Mouse (Mus musculus) olfactory bulb, adult 2 months (tissue): ENCODE data around the gene Sfmbt1. TPM values are rescaled to one million over a fixed set of nuclear protein-coding genes. Genes with fewer than 3 reads are reported as not detected.
A peak's percentile ranks its signal among the peaks of the same experiment; 100 is the strongest.

Source experiments
- H3K27ac ChIP-seq: fragments of 200-500 bp; 2 replicates; pipeline ENCODE4 v1.5.1; 2012; ENCODE audit warnings: low read depth, low read length; ENCODE audit not compliant: insufficient read depth
- H3K4me1 ChIP-seq: fragments of 200-500 bp; 2 replicates; pipeline ENCODE4 v1.6.1; 2012; ENCODE audit warnings: low read length; ENCODE audit not compliant: control insufficient read depth, insufficient read depth
- H3K4me3 ChIP-seq: fragments of 200-500 bp; 2 replicates; pipeline ENCODE4 v1.5.1; 2012; ENCODE audit warnings: mild to moderate bottlenecking, low read depth, low read length, moderate library complexity; ENCODE audit not compliant: insufficient read depth
- CTCF ChIP-seq: fragments of 200-500 bp; IDR thresholded peaks from 2 replicates; pipeline ENCODE4 v1.5.1; 2012; ENCODE audit warnings: low read depth, mild to moderate bottlenecking, low read length, moderate library complexity; ENCODE audit not compliant: insufficient read depth
- POLR2A ChIP-seq: fragments of 200-500 bp; IDR thresholded peaks from 2 replicates; pipeline ENCODE4 v1.6.1; 2012; ENCODE audit warnings: mild to moderate bottlenecking, low read depth, low read length, moderate library complexity; ENCODE audit not compliant: insufficient read depth
- WGBS: fragments of 180-500 bp; shearing (Covaris S2); methylation state at CpG from one replicate; pipeline ENCODE4 v1.1.7; 2018; 5-methylcytosine and 5-hydroxymethylcytosine counted together
- polyA plus RNA-seq: library from polyadenylated mRNA; stranded (reverse); fragments of >200 nt; gene quantifications from 2 replicates; pipeline ENCODE4 v1.2.4, GENCODE M21; 2012; ENCODE audit warnings: low replicate concordance; ENCODE audit not compliant: missing spikeins, insufficient read depth, insufficient read length

The Sfmbt1 gene
- polyA plus RNA-seq, 1 experiment: not detected

DNA sequence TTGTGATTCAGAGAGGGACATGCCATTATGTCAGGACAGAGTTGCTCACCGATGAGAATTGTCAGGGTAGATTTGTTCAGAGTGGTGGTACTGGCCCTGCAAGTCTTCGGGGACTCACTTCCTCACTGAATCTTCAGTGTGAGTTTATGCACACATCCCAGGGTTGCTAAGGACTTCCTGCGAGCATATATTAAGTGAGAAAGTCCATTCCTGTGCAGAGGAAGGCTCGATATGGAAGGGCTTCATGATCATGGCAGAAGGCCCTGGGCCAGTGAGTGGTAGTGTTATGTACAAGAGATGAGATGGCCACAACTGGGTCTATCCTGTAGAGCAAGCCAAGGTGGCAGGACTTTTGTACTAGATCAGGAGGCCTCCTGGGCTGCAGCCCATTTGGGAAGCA, 112.8 kb downstream of the Sfmbt1 start:
- 75% methylated on average over 4 of the region's 4 CpGs for WGBS
- no peak overlapping the region for H3K4me3 ChIP-seq
- no peak for TF ChIP-seq POLR2A
- TF ChIP-seq CTCF: no peak

DNA sequence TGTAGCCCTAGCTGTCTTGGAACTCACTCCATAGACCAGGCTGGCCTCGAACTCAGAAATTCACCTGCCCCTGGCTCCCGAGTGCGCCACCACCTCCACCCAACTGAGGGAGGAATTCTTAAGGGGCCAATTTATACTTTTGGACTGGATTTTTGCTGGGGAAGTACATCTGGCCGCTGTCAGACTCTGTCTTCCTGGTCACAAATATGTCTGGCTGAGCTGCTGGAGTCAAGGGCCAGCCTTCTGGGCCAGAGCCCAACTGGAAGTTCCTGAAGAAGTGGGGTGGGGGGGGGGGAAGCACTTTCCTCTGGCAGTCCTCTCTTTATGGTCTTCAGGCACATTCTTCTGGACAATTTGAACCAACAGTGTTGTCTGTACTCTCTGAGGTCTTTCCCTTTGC, 113.4 kb downstream of the Sfmbt1 start:
- no peak for TF ChIP-seq CTCF
- TF ChIP-seq POLR2A: no peak
- no peak overlapping the region for H3K27ac ChIP-seq
- WGBS: 73% methylated on average over 4 of the region's 4 CpGs
- H3K4me3 ChIP-seq: no peak overlapping the region
- peaks cover 8% of the 10 kb centered on the region; the same call in 1 of the 2 replicates for H3K4me1 ChIP-seq

More for the DNA sequence above, 112.8 kb downstream of the Sfmbt1 start:
- peaks cover 8% of the 10 kb centered on the region; the same call in 1 of the 2 replicates for H3K4me1 ChIP-seq
- H3K27ac ChIP-seq: no peak overlapping the region

DNA sequence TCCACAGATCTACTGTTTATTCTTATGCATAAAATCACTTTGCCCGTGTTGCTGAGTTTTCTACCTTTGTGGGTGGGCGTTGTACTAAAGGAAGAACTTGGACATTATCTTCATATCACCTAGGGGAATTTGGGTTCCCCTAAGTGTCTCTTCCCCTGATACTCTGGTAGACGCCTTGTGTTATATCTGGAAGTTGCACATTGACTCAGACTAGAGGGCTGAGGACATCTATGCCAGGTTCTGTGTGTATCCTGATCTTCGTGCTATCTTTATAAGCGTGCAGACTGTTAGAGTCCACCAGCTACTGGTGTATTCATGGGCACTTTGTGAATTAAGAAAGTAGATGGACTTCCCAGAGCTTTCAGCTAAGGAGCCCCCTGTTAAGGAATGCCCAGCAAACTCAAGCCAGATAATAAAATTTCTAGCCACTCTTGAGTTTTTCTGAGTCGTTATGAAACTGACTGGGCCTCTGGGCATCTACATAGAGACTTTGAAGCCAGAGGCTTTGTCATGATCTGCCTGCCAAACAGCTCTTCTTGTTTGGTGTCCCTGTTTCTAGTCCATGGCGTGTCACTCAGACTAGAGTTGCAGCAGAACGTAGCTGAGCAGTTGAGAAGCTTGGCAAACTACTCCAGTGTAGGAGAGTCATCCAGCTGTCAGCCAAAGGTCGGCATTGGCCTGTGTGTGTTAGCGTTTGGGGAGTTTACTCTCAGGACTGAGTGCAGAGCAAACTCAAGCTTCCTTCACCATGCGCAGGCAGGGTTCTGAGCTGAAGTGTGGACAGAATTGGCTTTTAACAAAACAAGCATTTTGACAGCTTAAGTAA, 114.2 kb downstream of the Sfmbt1 start:
- no peak for TF ChIP-seq POLR2A
- no peak for TF ChIP-seq CTCF
- Histone ChIP-seq H3K4me1 (peaks cover 8% of the 10 kb centered on the region; the same call in 1 of the 2 replicates), H3K27ac (no peak overlapping the region; the same call in 1 of the 2 replicates), H3K4me3 (no peak overlapping the region)
- 64% methylated on average over 11 of the region's 11 CpGs for WGBS

- H3K4me1 ChIP-seq: peaks cover 9% of the 10 kb centered on the region
- no peak for TF ChIP-seq POLR2A
- WGBS: 92% methylated on average over 14 of the region's 14 CpGs
- H3K4me3 ChIP-seq: no peak overlapping the region
- no peak overlapping the region for H3K27ac ChIP-seq
Measured at GRCm38 (mm10) chr14:30837416-30837996, 122.9 kb downstream of the Sfmbt1 start.

- TF ChIP-seq POLR2A (no peak), CTCF (no peak)
- Histone ChIP-seq H3K27ac (peak overlapping the region; percentile 21; the same call in 1 of the 2 replicates), H3K4me1 (peaks cover 14% of the 10 kb centered on the region; the same call in 1 of the 2 replicates), H3K4me3 (no peak overlapping the region)
- WGBS: 79% methylated on average over 3 of the region's 3 CpGs
Measured at GRCm38 (mm10) chr14:30843701-30844100, 129.1 kb downstream of the Sfmbt1 start.

DNA sequence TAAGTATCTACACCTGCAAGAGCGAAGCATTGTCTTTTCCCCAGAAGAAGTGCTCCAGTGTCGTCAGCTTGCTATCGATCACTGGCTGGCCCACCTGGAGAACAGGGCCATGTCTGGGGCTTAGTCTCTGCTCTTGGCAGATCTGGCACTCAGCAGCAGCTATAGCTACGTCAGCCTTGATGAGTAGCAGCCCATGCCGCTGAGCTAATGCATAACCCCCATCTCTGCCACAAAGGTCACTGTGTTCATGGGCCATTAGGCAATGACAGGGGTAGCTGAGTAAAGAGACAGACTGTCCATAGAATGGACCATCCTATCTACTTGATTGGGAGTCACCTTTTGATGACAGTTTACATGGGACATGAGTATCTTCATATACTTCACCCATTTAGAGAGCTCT, 135.9 kb downstream of the Sfmbt1 start:
- 84% methylated on average over 5 of the region's 5 CpGs for WGBS
- TF ChIP-seq POLR2A (no peak), CTCF (no peak)
- H3K27ac ChIP-seq: no peak overlapping the region
- no peak overlapping the region for H3K4me3 ChIP-seq
- H3K4me1 ChIP-seq: no peaks in the 10 kb centered on the region

DNA sequence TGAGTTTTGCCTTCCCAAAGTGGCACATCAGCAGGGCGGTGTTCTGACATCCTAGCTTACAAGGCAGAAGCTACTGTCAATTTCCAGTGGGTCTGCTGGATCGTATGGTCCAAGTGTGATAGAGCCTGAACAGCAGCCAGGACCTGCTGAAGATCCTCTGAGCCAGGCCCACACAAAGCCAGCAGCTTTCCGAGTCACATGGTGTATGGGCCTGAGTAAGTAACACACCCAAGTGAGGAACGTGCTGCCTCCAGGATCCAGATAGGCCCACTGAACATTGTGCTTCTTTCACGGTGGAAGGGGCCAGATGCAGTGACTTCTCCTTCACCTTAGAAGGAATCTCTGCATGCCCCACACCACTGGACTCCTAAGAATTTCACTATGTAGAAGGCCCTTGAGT, 137.7 kb downstream of the Sfmbt1 start:
- H3K4me3 ChIP-seq: no peak overlapping the region
- no peak overlapping the region for H3K27ac ChIP-seq
- H3K4me1 ChIP-seq: no peaks in the 10 kb centered on the region
- TF ChIP-seq POLR2A (no peak), CTCF (no peak)
- WGBS: 88% methylated on average over 5 of the region's 5 CpGs

DNA sequence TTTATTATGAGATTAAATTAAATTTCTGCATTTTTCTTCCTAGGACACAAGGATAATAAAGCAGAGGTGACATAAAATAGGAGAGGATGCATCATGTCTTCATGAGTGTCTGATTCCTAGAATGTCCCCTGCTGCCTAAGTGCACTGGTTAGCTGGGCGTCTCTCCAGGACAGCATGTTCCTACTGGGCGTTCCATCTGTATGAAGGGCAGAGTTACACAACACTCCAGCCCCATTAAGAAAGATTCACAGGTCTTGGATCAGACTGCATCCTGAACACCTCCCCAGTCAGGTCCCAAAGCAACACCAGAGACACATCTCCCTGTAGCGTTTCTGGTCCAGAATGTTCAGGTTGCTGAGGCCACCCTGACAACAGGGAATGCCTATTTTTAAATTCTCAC, 140.7 kb downstream of the Sfmbt1 start:
- WGBS: 94% methylated on average over 3 of the region's 3 CpGs
- no peaks in the 10 kb centered on the region for H3K4me1 ChIP-seq
- TF ChIP-seq POLR2A (no peak), CTCF (no peak)
- H3K27ac ChIP-seq: no peak overlapping the region
- H3K4me3 ChIP-seq: no peak overlapping the region

DNA sequence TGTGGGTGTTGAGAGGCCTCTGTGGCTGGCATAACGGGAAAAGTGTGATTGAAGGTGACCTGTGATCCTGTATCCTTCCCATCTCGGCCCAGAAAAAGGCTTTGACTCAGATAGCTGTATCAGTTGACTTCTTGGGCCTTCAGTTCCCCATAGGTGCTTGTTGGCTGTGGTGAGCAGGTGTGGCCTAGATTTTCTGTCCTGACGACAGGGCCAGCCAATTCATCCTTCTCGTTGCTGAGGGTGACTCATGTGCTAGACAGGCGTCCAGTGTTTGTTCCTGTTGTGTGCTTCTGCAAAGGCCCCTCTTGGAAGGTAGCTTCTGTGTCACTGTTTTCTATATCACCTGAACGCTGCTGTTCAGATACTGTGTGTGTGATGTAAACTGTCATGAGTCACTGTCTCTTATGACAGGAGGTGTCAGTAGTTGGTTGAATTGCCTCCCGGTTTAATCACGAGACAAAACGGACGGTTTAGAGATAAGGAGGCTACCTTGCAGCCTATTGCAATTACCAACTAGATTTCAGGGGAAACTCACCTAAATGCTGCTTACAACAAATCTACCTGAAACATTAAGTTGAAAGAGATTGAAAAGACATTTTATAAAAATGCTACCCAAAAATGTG, 142.3 kb downstream of the Sfmbt1 start:
- no peak overlapping the region for H3K27ac ChIP-seq
- no peak for TF ChIP-seq POLR2A
- no peak for TF ChIP-seq CTCF
- 85% methylated on average over 10 of the region's 10 CpGs for WGBS
- peaks cover 9% of the 10 kb centered on the region; the same call in 1 of the 2 replicates for H3K4me1 ChIP-seq
- no peak overlapping the region for H3K4me3 ChIP-seq
